Mouse (Mus musculus) lung, adult 2 months (tissue): ENCODE results near the gene Iqcm. TPM values are rescaled to one million over a fixed set of nuclear protein-coding genes. Genes with fewer than 3 reads are reported as not detected.

Experiments
- DNase-seq: peaks from one replicate; pipeline ENCODE4 v3.0.0; 2022
- H3K4me1 ChIP-seq: fragments of 200-500 bp; 2 replicates; pipeline ENCODE4 v1.6.1; 2011; ENCODE audit warnings: low read length; ENCODE audit not compliant: control insufficient read depth, insufficient read depth
- H3K4me3 ChIP-seq: fragments of 200-500 bp; replicated peaks from 2 replicates; pipeline ENCODE3; 2011; ENCODE audit warnings: low read depth, mild to moderate bottlenecking, control low read depth, low read length; ENCODE audit errors: extremely low read depth
- CTCF ChIP-seq: fragments of 200-500 bp; IDR thresholded peaks from 2 replicates; pipeline ENCODE4 v1.5.1; 2011; ENCODE audit warnings: mild to moderate bottlenecking, low read length, control low read depth; ENCODE audit not compliant: insufficient read depth
- POLR2A ChIP-seq: fragments of 200-500 bp; IDR thresholded peaks from 2 replicates; pipeline ENCODE4 v1.6.1; 2011; ENCODE audit warnings: low read depth, mild to moderate bottlenecking, control low read depth, low read length, borderline replicate concordance; ENCODE audit errors: extremely low read depth
- WGBS: fragments of 180-500 bp; shearing (Covaris S2); methylation state at CpG from one replicate; pipeline ENCODE4 v1.1.7; 2018; 5-methylcytosine and 5-hydroxymethylcytosine counted together
- polyA plus RNA-seq: library from polyadenylated mRNA; depleted of rRNA; stranded (reverse); fragments of >200 nt; gene quantifications from 2 replicates; pipeline ENCODE4 v1.2.3, GENCODE M21; 2012; rRNA removed

Gene Iqcm
- polyA plus RNA-seq, 1 experiment: not detected

DNA sequence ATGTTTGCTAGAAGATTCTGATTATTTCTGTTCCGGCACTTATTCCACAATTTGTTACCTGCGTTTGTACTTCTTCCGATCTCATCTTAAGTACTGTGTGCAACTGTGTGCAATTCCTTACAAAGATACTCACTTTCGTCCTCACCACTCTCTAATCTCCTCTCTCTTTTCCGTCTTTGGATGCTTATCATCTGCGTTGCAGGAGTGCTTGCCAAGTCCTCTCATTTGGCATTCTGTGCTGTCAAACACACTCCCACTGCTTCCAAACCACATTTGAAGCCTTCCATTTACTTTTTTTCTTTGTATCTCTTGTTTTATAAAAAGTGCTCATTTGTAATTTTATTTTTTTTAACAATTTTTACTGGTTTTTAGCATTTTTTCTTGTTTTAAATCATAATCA is 210.8 kb downstream of the Iqcm start:
- Histone ChIP-seq H3K4me1 (no peaks in the 10 kb centered on the region), H3K4me3 (no peak overlapping the region)
- no peak for DNase-seq
- WGBS: 64% methylated on average over 6 of the region's 6 CpGs
- TF ChIP-seq CTCF (no peak), POLR2A (no peak)

DNA sequence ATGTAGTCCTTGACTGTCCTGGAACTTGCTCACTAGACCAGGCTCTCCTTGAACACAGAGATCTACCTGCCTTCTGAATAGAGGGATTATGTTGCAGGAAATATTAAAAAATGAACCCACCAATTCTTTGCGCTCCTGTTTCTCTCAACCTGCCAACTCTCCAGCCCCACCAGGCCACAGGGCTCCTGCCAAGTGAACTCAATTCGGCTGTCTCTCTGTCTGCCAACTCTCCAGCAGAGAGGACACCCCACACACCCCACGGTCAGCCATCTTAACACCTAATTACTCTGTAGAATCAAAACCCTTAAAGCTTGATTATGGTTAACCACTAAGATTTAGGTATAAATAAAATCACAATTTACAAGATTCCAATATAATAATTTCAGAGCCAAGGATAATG is 298.1 kb downstream of the Iqcm start:
- TF ChIP-seq POLR2A: no peak
- no peak for TF ChIP-seq CTCF
- WGBS: 76% methylated on average over 3 of the region's 3 CpGs
- Histone ChIP-seq H3K4me1 (no peaks in the 10 kb centered on the region), H3K4me3 (no peak overlapping the region)
- DNase-seq: no peak

DNA sequence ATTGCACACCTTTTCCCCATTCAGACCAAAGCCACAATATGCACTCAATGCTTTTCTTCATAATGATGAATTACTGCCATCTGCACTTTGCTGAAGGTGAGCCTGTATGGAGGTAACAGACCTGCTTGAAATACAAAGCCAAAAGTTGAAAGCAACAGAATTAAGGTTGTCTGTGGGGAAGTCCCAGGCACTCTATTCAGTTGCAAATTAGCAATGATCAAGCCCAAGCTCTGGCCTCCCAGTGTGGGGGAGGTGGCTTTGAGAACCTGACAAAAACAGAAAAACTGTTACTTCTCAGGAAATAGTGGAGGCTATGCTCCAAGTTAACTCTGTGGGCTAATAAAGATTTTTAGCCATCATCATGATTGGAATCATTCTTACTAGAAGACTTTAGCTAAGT is 307.1 kb downstream of the Iqcm start:
- Histone ChIP-seq H3K4me1 (no peaks in the 10 kb centered on the region), H3K4me3 (no peak overlapping the region)
- no peak for DNase-seq
- TF ChIP-seq CTCF (no peak), POLR2A (no peak)

DNA sequence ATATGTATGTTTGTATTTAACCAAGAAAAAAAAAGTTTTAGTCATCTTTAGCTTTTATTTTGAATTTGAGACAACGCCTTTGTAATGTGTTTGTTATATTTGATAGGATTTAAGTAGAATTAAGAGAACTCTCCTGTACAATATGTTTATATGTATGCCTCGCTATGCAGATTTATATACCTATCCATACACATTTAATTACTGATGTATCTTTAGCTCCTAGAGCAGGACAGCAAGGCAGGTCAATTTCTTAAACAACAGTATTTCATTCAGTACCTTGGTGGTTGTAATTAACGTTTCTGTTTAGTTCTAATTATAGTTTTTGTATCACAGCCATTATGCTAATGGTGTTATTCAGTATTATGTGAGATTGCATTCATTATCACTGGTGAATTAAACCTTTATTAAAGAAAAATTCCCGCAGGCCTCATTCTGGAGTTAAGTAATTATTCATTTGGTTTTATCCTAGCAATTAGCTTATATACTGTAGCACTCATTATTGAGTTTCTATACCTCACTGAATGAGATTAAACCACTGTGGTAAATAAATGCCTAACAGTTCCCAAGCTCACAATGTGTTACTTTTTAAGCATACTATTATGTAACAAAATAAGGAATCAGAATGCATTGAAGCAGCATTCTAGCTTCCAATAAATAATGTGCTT is 380.1 kb downstream of the Iqcm start:
- Histone ChIP-seq H3K4me3 (no peak overlapping the region), H3K4me1 (no peaks in the 10 kb centered on the region)
- TF ChIP-seq POLR2A (no peak), CTCF (no peak)
- WGBS: 70% methylated on average over 4 of the region's 4 CpGs
- DNase-seq: no peak

DNA sequence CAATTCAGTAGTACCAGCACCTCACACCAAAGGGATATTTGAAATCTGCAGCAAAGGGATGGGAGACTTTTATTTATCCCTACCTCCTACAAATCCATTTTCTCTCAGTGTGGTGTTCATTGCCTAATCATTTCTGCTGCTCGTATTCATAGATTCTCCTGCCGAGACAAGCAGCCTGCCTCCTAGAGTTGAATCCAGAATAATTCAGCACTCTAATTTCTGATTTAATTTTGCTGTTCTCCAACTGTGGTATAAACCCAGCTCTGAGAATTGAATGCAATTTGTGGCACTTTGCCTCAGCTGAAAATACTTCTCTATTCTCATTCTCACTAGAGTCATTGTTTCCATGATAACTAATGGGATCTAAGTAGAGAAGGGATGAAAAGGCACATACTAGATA is 386.8 kb downstream of the Iqcm start:
- H3K4me3 ChIP-seq: no peak overlapping the region
- TF ChIP-seq POLR2A (no peak), CTCF (no peak)
- no peaks in the 10 kb centered on the region for H3K4me1 ChIP-seq
- no peak for DNase-seq
- WGBS: 88% methylated on average over 2 of the region's 2 CpGs

DNA sequence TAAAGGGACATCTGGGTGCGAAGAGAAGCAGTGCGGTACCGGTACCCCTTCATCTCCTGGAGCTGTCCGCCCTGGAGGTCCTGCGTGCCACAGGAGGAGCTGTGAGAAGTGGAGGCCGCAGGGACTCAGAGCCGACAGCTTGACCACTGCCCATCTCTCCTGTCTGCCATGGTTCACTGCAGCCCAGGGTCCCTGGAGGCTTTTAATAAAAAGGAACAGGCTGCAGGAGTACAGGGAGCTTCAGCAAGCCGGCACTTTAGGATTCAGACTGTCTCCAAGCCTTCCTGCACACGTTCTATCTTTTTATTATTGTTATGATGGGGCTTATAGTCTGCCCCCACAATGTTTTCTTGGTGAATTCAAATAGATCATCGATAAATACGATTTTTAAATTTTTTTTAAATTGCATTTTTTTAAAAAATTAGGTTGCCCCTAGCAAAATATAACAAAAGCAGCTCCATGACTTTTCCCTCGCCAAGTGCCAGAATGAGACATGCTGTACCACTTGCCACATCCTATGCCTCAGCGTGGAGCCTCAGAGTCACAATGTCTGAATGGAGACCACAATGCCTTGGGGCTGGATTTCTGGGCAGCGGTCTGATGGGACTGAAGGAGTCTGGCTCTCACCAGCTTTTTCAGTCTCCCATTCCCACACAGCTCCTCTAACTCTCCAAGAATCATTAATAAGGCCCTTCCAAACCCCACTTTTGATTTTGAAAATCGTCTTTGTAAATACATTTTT is 469.3 kb downstream of the Iqcm start:
- TF ChIP-seq POLR2A: no peak
- TF ChIP-seq CTCF: no peak
- Histone ChIP-seq H3K4me3 (no peak overlapping the region), H3K4me1 (no peaks in the 10 kb centered on the region)
- no peak for DNase-seq
- 74% methylated on average over 15 of the region's 15 CpGs for WGBS

DNA sequence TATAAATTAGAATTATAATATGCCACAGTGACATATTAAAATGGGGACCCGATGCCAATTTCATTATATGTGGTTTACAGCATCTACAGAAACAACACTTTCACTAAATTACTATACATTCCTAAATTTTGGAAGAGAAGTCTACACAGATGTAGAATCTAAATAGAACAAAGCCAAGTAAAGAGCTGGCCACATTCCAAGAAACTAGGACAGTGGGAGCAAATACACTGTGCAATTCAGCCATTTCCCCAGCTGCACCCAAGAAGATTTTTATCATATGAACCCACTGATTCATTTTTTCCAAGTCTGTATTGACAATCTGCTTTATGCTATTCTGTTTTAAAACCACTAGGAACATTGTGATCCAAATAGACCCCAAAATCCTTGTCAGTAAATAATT is 500.7 kb downstream of the Iqcm start:
- DNase-seq: no peak
- Histone ChIP-seq H3K4me1 (no peaks in the 10 kb centered on the region), H3K4me3 (no peak overlapping the region)
- WGBS: 72% methylated on average over 1 of the region's 1 CpGs
- TF ChIP-seq CTCF (no peak), POLR2A (no peak)

DNA sequence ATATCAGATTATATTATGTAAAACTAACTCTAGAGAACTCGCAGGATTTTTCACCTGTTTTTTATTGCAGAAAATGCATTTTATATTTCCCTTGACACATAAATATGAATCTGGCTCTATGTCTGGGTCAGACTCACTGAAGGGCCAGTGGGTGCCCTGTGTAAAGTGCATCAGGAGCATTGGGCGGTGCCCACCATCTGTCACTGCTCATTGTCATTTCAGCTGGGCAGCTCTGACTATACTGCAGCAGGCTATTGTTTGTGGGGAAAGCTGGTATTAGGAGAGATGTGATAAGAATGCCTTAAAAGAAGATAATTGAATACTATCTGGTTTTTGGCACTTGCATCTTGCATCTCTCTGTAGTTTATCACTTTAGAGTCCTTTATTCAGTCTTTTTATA is 507.5 kb downstream of the Iqcm start:
- Histone ChIP-seq H3K4me1 (no peaks in the 10 kb centered on the region), H3K4me3 (no peak overlapping the region)
- WGBS: 81% methylated on average over 2 of the region's 2 CpGs
- TF ChIP-seq CTCF (no peak), POLR2A (no peak)
- DNase-seq: no peak

DNA sequence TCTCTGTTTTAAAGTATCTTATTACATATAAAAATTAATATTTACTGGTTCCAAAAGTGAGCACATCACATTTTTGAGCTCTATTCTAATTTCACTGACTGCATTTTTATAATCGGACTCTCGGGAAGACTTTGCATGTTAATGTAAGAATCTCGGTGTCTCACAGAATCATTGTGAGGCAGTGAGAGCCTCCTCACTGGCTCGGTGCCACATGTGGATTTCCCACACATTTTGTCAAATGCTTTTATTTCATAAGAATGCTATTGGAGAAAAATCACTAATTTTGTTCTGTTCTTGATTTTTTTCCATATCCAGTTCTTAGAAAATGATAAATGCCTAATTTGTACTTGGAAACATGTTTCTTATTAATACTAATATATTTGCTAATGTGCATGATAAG is 570.0 kb downstream of the Iqcm start:
- no peak for TF ChIP-seq CTCF
- TF ChIP-seq POLR2A: no peak
- no peak for DNase-seq
- WGBS: 79% methylated on average over 4 of the region's 4 CpGs
- Histone ChIP-seq H3K4me3 (no peak overlapping the region), H3K4me1 (no peaks in the 10 kb centered on the region)

Other genes starting within 250 kb of the Iqcm start
- gene Rasd2, start 234.8 kb upstream of the Iqcm start, polyA plus RNA-seq: 3.6 and 5.9 TPM in 2 replicates
- gene Gm10358, start 42.1 kb upstream of the Iqcm start, polyA plus RNA-seq: not detected in 2 replicates